Mouse (Mus musculus): ENCODE data around the gene Fntb.
"Not testable (repeated sequence)": the region's sequence is repeated elsewhere in the genome, so short reads cannot be mapped to it uniquely, and the experiment has no call there.

Fntb gene

DNA sequence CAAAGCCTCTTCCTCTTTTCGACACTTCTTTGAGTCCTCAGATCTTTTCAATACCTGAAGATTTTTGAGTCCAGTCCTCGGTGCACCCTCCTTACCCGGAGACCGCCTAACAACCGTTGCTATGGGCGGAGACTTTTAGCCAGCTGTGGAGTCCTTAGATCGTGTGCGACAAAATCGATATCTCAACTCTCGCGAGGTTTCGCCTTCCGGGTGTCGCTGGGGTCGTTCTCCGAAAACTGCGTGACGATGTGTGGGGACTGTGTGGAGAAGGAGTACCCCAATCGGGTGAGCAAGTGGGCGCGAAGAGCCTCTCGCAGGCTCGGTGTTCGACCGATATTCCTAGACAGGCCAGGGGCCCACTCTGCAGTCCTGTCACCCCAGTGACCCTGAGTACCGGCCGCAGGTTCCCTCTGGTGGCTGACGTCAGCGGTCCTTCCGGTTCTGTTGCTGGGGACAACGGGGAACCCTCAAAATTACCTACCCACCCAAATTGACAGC lies at the start of gene Fntb, which contains the start of gene Churc1:
Fntb (plus strand) TSS at position 236 of the 498 bp plus-strand sequence.
Churc1 (plus strand) TSS at position 185 of the 498 bp plus-strand sequence.
- DNase-seq (ENCODE audit: low spot score), result peak; percentile 76

DNA sequence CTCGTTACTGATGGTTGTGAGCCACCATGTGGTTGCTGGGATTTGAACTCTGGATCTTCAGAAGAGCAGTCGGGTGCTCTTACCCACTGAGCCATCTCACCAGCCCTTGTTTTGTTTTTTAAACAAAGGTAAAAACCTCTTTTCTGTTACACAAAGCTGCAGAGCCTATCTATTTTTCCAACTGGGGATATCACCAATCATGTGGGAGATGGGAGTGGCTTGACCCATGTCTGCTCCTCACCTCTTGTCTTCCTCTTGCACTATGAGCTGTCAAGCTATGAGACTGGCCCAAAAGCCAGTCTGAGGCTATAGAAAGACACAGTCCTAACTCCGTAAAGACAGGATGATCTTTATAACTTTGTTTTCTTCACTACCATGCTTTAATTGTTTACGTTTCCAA lies 47.0 kb upstream of the Fntb start:
- no peak for DNase-seq (ENCODE audit: low spot score)

DNA sequence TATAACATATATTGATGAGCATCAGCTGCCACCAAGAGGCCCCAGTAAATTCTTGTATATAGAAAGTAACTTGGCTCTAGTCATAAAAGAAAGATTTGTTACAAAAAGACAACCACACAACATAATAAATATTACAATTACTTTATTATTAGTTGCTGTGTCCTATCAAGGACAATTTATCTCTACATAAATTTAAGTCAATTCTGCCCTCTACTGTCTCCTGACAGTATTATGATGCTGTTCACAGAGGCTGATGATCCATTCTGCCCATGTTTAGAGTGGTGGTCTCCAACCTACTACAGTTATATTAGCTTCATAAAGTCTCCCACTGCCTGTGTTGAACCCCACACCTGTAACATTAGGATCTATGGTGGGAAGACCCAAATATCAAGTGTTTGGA lies 44.8 kb upstream of the Fntb start:
- no peak for DNase-seq (ENCODE audit: low spot score)

DNA sequence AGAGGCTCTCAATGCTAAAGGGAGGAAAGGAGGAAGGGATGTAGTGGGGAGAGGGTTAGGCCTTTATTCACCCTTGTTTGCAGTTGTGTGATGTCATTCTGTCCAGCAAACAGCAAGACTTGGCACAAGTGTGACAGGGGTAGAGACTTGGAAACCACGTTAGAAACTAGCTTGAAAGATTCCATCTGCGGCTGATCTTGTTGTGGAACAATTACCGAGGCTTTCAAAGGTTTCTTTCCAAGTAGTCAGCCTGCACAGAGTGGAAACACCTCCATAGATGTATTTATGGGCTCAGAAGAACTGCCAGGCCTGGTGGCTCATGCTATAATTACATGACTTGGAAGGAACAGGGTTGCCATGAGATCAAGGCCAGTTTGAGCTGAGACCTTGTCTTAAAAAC lies 43.4 kb upstream of the Fntb start:
- no peak for DNase-seq (ENCODE audit: low spot score)

DNA sequence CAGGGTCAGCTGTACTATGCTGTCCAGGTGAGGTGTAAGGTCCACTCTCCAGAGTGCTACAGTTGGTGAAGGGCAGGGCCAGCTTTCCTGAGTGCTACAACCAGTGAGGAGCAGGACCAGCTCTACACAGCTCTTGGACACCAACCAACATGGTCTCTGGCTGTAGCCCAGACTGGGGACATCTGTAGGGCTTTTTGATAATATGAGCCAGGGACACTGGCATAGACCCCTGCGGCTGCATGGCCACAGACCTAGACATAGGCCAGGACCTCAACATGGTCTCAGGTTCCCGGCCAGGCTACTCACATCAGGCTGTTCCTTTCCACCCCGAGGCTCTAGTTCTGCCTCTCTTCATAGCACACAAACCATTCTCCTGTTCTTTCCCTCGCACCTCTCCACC lies 37.4 kb upstream of the Fntb start:
- DNase-seq (ENCODE audit: low spot score), result no peak

DNA sequence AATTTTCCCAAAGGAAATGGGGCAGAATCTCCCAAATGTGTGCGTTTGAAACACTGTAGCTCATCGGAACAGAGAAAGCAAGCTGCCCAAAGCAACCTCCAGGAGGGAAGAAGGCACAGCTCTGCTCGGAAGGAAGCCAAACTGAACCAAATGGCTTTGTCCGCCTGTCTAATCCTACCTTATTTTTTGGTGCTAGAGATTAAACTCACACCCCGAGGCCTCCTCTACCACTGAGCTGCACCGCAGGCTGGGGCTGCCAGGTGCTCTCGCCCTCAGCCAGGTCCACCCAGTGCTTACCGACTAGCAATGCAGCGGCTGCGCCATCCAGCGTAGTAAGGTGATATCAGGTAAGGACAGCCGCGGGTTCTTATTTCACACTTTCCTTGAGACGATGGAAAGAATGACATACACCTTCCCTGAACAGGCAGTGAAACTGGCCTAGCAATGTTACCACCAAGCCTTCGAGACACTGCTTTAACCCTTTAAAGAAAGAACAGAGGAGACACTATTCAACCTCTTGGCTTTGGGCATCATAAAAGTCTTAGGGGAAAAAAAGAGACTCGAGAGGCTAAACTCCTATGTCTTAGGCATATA lies 14.4 kb upstream of the Fntb start:
- DNase-seq (ENCODE audit: low spot score), result no peak

DNA sequence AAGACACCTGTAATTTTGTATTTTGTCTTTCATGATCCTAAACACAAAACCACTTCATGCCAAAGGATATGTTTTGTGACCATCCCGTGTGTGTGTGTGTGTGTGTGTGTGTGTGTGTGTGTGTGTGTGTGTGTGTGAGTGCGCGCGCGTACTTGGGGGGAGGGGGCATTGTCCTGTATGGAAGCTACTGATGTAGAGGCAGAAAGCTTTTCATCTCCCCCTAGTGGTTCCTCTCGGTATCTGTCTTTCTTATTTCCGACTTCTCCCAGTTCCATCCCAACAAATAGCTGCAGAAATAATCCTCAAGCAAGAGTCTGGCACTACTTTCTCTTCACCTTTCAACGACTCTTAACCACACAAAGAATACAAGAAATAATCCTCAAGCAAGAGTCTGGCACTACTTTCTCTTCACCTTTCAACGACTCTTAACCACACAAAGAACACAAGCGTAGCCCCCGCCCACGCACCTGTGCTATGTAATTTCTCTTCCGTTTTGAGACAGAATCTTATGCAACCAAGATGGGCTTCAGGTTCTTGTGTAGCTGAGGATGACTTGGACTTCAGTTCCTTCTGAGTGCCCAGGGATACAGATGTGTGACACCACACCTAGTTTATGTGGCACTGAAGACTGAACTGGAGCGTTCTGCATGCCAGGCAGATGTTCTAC lies 12.6 kb upstream of the Fntb start:
- peak; percentile 76 for DNase-seq (ENCODE audit: low spot score)

DNA sequence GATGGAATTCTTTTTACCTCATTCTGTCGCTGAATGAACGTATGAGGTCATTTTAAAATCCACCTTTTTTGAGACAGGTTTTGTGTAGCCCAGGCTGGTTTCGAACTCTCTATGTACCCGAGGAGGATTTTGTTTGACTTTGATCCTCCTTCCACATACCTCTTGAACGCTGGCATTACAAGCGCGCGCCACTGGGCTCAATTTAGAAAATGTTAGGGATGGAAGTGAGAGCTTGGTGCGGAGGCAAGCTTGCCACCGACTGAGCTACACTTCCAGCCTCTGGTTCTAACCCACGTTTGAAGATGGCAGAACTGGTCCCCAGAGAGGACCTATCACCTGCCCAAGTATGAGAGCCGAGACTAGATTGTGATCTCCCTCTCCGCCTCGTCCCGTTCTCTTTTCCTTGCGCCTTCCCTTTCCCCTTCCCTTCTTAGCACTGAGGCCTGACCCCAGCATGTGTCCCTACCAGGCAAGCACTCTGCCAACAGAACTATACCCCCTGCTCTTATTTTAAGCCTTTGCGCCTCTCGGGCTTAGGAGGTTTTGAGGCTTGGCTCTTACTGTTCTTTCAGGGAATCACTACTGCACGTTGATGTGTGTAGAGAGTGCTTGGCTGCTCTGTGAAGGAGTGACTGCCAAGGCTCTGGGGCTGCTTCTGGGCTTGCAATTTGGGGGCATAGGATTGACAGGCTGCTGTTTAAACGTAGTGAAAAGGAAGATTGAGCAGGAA lies 677 bp downstream of the Fntb start:
- DNase-seq (ENCODE audit: low spot score), result no peak

DNA sequence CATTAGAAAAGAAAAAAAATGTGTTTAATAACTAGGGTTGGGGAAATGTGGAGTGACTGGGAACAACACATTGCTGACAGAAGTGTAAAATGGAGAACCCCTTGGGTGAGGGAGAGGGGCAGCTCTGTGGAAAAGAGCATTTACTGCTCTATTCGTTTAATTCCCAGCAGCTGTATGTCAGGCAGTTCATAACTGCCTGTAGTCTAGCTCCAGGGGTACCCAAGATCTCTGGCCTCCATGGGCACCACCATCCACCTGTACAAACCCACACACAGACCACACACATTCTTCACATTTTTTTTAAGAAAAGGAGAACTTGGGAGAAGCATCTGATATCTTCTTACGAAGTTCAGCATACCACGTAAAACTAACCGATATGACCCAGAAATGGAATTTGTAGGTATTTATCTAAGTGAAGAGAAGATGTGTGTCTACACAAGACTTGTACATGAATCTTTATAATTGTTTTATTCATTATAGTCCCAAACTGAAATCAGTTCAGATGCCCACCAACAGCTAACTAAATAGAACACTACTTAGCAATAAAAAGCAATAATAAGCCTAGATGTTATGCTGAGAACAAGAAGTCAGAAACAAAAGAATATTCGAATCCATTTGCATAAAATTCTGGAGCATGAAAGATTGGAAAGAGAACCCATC lies 5.6 kb downstream of the Fntb start:
- no peak for DNase-seq (ENCODE audit: low spot score)

DNA sequence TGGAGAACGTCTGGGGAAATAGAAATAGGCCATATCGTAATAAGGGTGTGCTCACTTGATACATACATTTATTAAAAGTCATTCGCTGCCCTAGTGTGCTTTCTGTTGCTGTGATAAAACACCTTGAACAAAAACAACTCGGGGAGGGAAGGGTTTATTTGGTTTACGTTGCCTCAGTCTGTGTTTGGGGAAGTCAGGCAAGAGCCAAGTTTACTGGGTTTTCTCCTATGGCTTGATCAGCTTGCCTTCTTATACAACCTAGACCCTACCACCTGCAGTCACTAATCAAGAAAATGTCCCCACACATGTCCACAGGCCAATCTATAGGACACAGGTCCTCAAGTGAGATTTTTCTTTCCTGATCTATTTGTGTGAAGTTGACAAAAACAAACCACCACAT lies 6.2 kb downstream of the Fntb start:
- DNase-seq (ENCODE audit: low spot score), result no peak

DNA sequence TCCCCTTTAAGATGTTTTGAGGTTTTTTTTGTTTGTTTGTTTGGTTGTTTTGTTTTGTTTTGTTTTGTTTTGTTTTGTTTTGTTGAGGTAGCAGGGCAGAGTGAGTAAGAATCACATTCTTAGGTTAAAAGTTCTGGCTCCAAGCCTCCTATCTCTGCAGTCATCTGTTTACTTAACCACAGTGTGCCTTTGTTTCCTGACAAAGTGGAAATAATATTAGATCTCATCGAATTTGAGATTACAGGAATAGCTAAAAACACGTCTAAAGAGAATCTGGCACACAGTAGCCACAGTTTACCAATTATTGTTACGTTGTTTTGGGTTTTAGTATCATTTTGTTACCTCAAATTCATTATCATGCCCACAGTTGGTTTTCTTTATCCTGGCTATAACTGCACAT lies 9.3 kb downstream of the Fntb start:
- no peak for DNase-seq (ENCODE audit: low spot score)

DNA sequence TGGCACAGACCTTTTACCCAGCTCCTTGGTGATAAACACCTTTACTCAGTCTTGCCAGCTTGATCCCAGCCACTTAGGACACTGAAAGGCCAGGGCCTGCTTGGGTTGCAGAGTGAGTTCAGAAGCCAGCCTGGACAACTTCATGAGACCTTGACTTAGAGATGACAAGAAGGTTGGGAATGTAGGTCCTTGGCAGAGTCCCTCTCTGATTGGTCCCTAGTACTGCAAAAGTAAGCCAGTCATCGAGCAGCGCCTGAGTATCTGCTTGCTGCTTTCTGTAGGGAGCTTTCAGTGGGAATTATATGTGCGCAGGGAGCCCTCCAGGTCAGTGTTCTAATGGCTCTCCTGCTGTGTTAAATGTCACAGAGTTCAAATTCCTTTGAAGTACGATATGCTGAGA lies 9.7 kb downstream of the Fntb start:
- DNase-seq (ENCODE audit: low spot score), result no peak

DNA sequence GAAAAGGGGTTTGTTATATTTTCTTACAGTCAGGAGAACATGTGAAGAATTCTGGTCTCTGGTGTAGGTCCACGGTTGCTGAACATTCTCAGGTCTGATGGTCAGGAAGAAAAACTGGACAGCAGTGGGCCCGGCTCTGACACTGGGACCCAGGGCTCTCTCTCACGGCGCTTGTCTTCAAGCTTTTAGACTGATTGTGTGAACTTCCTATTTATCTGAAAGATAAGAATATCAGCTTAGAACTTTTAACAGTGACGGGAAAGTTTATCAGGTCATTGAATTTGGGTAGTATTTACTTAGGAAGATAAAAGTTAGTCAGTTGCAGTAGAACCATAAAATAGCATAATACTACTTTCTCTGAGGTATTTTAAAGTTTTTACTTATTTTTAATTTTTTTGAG lies 11.5 kb downstream of the Fntb start:
- DNase-seq (ENCODE audit: low spot score), result no peak

DNA sequence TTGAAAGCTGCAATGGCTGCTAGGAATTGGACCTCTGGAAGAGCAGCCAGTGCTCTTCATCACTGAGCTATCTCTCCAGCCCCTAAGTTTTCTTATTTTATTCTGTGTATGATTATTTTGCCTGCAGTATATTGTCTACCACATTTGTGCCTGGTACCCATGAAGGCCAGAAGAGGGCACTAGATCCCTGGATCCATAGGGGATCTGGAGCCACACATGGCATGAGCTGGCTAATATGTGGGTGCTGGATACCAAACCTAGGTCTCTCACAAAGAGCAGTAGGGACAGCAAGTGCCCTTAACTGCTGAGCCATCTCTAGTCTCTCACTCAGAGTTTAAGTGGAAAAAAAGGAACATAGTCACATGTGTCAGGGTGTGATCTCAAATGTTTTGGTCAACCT lies 12.5 kb downstream of the Fntb start:
- no peak for DNase-seq (ENCODE audit: low spot score)

DNA sequence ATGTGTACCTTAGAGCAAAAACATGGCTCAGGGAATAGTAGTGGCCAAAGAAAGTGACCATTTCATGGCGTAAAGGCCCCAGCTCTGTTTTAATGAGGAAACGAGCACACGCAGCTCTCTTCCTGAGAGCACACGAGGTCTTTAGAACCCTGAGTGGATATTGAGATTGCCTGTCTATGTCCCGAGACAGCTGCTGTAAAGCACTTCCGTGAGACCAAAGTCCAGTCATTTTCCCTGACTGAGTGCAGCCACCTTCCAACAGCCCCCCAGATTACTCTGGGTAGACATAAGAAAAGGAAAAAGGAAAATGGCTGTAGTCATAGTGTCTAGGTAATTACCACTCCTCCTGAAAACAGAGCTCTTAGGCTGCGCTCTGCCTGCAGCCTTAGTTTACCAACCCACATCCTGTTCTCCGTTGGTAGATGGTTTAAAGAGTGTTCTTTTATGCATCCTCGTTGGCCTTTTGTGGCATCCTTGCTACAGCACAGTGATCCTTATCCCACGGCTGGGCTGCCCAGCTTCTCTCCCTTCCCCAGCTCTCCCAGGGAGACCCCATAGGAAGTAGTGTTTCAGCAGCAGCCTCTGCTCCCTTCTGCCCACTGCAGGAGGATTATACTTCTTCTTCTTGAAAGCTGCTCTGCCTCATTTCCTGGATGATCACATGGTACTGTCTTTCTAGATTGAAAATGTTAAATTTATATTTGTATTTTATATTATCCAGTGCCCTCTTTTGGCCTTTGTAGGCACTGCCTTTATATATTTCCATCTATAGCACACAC lies 13.1 kb downstream of the Fntb start:
- no peak for DNase-seq (ENCODE audit: low spot score)

DNA sequence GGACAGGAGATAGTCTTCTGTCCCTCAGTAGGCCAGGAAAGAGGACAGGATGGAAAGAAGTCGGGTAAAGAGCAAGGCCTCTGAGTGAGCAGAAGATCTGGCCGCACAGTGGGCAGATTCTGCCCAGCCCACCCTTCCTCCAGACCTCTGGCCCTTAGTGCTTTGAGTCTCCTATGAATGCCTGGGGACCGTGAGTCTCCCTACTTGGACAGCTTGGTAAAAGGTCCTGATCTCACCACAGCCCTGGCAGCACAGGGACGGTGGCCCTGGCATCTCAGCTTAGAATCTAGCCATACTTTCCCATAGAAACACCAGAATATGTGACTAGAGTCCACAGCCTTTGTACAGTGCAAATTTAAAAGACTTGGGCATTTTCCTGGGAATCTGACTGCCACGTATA lies 14.6 kb downstream of the Fntb start:
- no peak for DNase-seq (ENCODE audit: low spot score)

DNA sequence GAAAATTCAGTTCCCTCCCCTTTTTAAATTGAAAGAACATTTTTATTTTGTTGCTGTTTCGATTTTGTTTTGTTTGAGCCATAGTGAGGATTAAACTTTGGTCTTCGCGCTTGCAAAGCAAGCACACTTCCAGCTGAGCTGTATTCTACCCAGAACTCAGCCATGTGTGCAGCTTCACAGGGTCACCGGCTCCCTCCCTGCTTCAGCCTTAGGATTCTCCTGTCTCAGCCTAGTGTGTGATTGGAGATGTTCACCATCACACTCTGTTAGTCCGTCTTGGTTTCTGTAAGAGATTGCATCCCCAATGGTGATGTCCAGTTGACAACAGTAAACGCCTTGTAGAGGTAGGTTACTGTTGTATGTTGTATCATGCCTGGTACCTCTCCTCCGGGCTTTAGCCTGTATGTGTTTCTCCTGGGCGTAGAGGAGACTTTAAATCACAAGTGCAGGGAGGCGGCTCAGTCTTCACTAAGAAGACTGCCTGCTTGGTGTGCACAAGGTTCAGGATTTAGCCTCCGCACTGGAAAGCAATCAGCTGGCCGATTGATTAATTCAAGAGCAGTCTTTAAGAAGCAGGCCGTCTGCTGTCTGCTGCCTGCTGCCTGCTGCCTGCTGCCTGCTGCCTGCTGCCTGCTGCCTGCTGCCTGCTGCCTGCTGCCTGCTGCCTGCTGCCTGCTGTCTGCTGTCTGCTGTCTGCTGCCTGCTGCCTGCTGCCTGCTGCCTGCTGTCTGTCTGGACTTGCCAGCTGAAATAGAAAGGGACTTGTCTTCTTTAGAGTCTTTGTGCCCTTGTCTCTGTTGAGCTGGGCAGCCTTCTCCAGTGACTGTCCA lies 15.5 kb downstream of the Fntb start:
- no peak for DNase-seq (ENCODE audit: low spot score)

DNA sequence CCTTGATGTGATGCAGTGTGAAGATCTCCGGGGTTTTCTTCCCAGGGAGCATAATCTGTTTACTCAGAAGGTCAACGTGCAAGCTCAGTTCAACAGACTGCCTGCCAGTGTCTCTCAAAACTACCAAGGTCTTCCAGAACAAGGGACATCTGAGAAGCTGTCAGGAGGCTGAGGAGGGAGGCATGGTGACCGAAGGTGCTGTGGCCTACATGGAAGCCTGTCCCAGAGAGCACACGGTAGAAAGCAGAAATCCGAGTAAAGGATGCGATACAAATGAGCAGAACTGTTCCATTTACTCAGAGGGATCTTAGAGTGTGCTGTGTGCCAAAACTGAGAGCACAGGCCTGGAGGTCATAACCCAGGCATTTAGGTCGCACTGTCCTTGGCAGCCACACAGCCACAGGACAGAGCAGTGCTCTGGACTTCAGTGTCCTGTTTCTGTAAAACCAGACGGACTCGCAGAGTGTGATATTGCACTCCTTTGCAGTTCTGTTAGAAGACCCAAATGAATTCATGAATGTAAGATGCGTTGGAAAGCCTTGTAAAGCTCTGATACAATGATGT lies 18.7 kb downstream of the Fntb start:
- DNase-seq (ENCODE audit: low spot score), result no peak

DNA sequence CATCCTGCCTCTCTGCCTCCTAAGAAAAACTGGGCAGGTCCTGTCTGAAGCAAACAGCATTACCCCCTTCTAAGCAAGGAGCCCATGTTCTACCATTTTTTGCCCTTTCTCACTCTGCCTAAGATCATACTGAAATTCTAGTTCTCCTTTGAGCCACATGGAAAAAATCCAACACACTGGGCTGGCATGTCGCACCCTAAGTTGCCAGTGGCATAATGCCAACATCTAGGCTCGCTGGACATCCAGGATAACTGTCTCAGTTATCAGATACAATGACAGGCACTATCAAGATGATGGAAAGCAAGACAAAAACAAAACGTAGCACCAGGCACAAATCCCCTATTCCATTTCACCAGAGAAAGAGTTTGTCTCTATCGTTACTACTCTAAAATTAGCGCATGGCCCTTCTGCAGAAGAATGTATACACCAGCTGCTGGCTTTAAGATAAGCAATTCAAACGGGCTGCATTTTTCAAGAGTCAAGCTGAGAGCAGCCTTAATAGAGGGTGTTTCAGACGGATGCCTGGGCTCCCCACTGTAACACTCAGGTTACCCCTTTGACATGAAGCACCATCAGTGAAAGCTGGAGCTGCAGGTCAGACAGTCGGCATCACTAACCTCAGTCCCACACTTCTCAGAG lies 25.2 kb downstream of the Fntb start:
- no peak for DNase-seq (ENCODE audit: low spot score)

DNA sequence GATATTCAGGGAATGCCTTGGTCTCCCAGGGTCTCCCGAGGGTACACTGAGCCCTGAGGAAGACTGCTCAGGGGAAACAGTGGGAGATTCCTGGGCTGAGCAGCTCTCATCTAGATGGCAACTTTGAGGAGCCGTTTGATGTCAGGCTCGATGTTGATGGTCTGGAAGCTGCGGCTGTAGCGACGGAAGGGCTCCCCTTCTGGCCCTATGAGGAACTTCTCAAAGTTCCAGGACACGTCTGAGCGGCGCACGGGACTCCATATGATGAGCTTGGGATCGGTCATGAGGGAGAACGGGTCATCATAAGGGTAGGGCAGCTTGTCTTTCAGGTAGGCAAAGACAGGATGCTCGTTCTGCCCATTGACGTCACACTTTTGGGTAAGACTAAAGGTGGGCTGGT lies 27.2 kb downstream of the Fntb start:
- not testable (repeated sequence) for DNase-seq (ENCODE audit: low spot score)

Measured in layer of hippocampus, adult 9-10 months (tissue).